Mouse (Mus musculus): ENCODE measurements around the gene Pced1b.

GRCm38 (mm10) chr15:97373203-97374084 lies 126.5 kb downstream of the Pced1b start:
- TF ChIP-seq POLR2A (IDR thresholded peaks at IDR 0.05; ENCODE audit: borderline replicate concordance, extremely low read depth, low read depth, low read length) (no peak), CTCF (IDR thresholded peaks at IDR 0.05; ENCODE audit: insufficient read depth, low read length) (no peak)
